In genomic region chr1:39685841-39686240, GRCm38 (mm10) we compare ENCODE assay signal across 8 mouse cellular contexts. TPM values are rescaled to one million over a fixed set of nuclear protein-coding genes. Genes with fewer than 3 reads are reported as not detected.
DNase-seq lines count a peak whose midpoint lies in the region; ATAC-seq and TF ChIP-seq lines count a peak whose summit lies in the region.

No protein-coding gene starts in this region.

- no peak overlapping the region for H3K4me2 ChIP-seq in embryonic facial prominence, embryonic 15.5 days (replicated peaks)
- H3K4me2 ChIP-seq in heart, embryonic 15.5 days = no peak overlapping the region
- no peak overlapping the region for H3K4me2 ChIP-seq in kidney, postnatal 0 days (ENCODE audit: low read length)
- H3K4me2 ChIP-seq in liver, embryonic 13.5 days = no peak overlapping the region
- no peak overlapping the region for H3K4me2 ChIP-seq in neural tube, embryonic 14.5 days (ENCODE audit: low read depth, low read length)

- peak; percentile 30 to 58 for DNase-seq in CD8-positive naive resting alpha-beta T cell, adult 2 months (ENCODE audit: low read depth in 2 of 2, low spot score in 2 of 2)
- DNase-seq in adrenal gland, postnatal 4 days (ENCODE audit: low spot score in 2 of 2) = peak; percentile 19 to 57
- DNase-seq in kidney, postnatal 0 days (ENCODE audit: low spot score) = peak; percentile 96
- DNase-seq in liver, embryonic 13.5 days = peak; percentile 8
- peak; percentile 81 for DNase-seq in thymus, adult 2 months

- no peak overlapping the region for H3K9ac ChIP-seq in embryonic facial prominence, embryonic 15.5 days
- no peak overlapping the region for H3K9ac ChIP-seq in heart, embryonic 15.5 days
- no peak overlapping the region for H3K9ac ChIP-seq in kidney, postnatal 0 days (ENCODE audit: low read depth, low read length)
- no peak overlapping the region for H3K9ac ChIP-seq in liver, embryonic 13.5 days
- no peak overlapping the region for H3K9ac ChIP-seq in neural tube, embryonic 14.5 days (replicated peaks; ENCODE audit: low read depth, low read length)

- H3K36me3 ChIP-seq in embryonic facial prominence, embryonic 15.5 days = no peaks in the 10 kb centered on the region
- H3K36me3 ChIP-seq in heart, embryonic 15.5 days = no peaks in the 10 kb centered on the region
- H3K36me3 ChIP-seq in kidney, postnatal 0 days (ENCODE audit: insufficient read depth, low read length) = no peaks in the 10 kb centered on the region
- H3K36me3 ChIP-seq in liver, embryonic 13.5 days = no peaks in the 10 kb centered on the region
- H3K36me3 ChIP-seq in neural tube, embryonic 14.5 days (ENCODE audit: control insufficient read depth, insufficient read depth, low read length) = no peaks in the 10 kb centered on the region
- no peaks in the 10 kb centered on the region for H3K36me3 ChIP-seq in thymus, adult 2 months (ENCODE audit: control insufficient read depth, insufficient read depth, low read length)

- TF ChIP-seq CTCF in kidney, postnatal 0 days (IDR thresholded peaks at IDR 0.05; ENCODE audit: low read depth) = peak; percentile 91
- TF ChIP-seq CTCF in thymus, adult 2 months (IDR thresholded peaks at IDR 0.05; ENCODE audit: borderline replicate concordance, control insufficient read depth, extremely low read depth, insufficient read depth, low read length, poor library complexity) = no peak

- WGBS in embryonic facial prominence, embryonic 15.5 days = 3% methylated on average over 1 of the region's 1 CpGs
- WGBS in heart, embryonic 15.5 days = 7% methylated on average over 1 of the region's 1 CpGs
- 0% methylated on average over 1 of the region's 1 CpGs for WGBS in kidney, postnatal 0 days
- 3% methylated on average over 1 of the region's 1 CpGs for WGBS in liver, embryonic 13.5 days (ENCODE audit: insufficient replicate concordance)
- WGBS in neural tube, embryonic 14.5 days = 3% methylated on average over 1 of the region's 1 CpGs
- WGBS in thymus, adult 2 months = 7% methylated on average over 1 of the region's 1 CpGs

- H3K27ac ChIP-seq in embryonic facial prominence, embryonic 15.5 days (replicated peaks) = no peak overlapping the region
- no peak overlapping the region for H3K27ac ChIP-seq in heart, embryonic 15.5 days
- H3K27ac ChIP-seq in kidney, postnatal 0 days = no peak overlapping the region
- no peak overlapping the region for H3K27ac ChIP-seq in liver, embryonic 13.5 days
- H3K27ac ChIP-seq in neural tube, embryonic 14.5 days (ENCODE audit: low read depth, low read length) = no peak overlapping the region
- no peak overlapping the region for H3K27ac ChIP-seq in thymus, adult 2 months (ENCODE audit: control insufficient read depth, insufficient read depth, low read length)

- 0 out of 2 replicates have a peak, but pooled peaks have one; percentile 69 for ATAC-seq in embryonic facial prominence, embryonic 15.5 days (ENCODE audit: insufficient number of reproducible peaks, low FRiP score, low TSS enrichment, low read depth)
- 0 out of 2 replicates have a peak, but pooled peaks have one; percentile 50 for ATAC-seq in heart, embryonic 15.5 days (replicated peaks; ENCODE audit: insufficient number of reproducible peaks, insufficient read depth, low FRiP score, low read depth)
- ATAC-seq in kidney, postnatal 0 days (replicated peaks; ENCODE audit: low FRiP score, low read depth) = 0 out of 2 replicates have a peak, but pooled peaks have one; percentile 44
- no peak for ATAC-seq in liver, embryonic 13.5 days (ENCODE audit: low read depth)
- peak; percentile 52; the same call in 1 of the 2 replicates for ATAC-seq in neural tube, embryonic 14.5 days (ENCODE audit: low read depth)

- H3K9me3 ChIP-seq in embryonic facial prominence, embryonic 15.5 days (replicated peaks) = no peaks in the 10 kb centered on the region
- no peaks in the 10 kb centered on the region for H3K9me3 ChIP-seq in heart, embryonic 15.5 days (replicated peaks)
- H3K9me3 ChIP-seq in kidney, postnatal 0 days (replicated peaks; ENCODE audit: low read length) = no peaks in the 10 kb centered on the region
- no peaks in the 10 kb centered on the region for H3K9me3 ChIP-seq in liver, embryonic 13.5 days (replicated peaks)
- no peaks in the 10 kb centered on the region for H3K9me3 ChIP-seq in neural tube, embryonic 14.5 days (ENCODE audit: control insufficient read depth, low read length)

- peaks cover 3% of the 10 kb centered on the region; the same call in 1 of the 2 replicates for H3K27me3 ChIP-seq in embryonic facial prominence, embryonic 15.5 days
- H3K27me3 ChIP-seq in heart, embryonic 15.5 days = no peaks in the 10 kb centered on the region
- H3K27me3 ChIP-seq in kidney, postnatal 0 days (ENCODE audit: insufficient read depth, low read length) = no peaks in the 10 kb centered on the region
- H3K27me3 ChIP-seq in liver, embryonic 13.5 days = no peaks in the 10 kb centered on the region
- no peaks in the 10 kb centered on the region for H3K27me3 ChIP-seq in neural tube, embryonic 14.5 days (ENCODE audit: control insufficient read depth, insufficient read depth, low read length)
- no peaks in the 10 kb centered on the region for H3K27me3 ChIP-seq in thymus, adult 2 months (ENCODE audit: control insufficient read depth, insufficient read depth, low read length)

- 0 out of 2 replicates have a peak, but pooled peaks cover 6% of the 10 kb centered on the region for H3K4me1 ChIP-seq in embryonic facial prominence, embryonic 15.5 days
- peaks cover 14% of the 10 kb centered on the region for H3K4me1 ChIP-seq in heart, embryonic 15.5 days (replicated peaks)
- peaks cover 7% of the 10 kb centered on the region; the same call in 1 of the 2 replicates for H3K4me1 ChIP-seq in kidney, postnatal 0 days (replicated peaks; ENCODE audit: insufficient read depth, low read length)
- no peaks in the 10 kb centered on the region for H3K4me1 ChIP-seq in liver, embryonic 13.5 days (replicated peaks)
- H3K4me1 ChIP-seq in neural tube, embryonic 14.5 days (ENCODE audit: control insufficient read depth, insufficient read depth, low read length) = no peaks in the 10 kb centered on the region
- no peaks in the 10 kb centered on the region for H3K4me1 ChIP-seq in thymus, adult 2 months (replicated peaks; ENCODE audit: control insufficient read depth, insufficient read depth, low read length)

- H3K4me3 ChIP-seq in embryonic facial prominence, embryonic 15.5 days (replicated peaks) = no peak overlapping the region
- H3K4me3 ChIP-seq in heart, embryonic 15.5 days = no peak overlapping the region
- H3K4me3 ChIP-seq in kidney, postnatal 0 days (replicated peaks; ENCODE audit: low read depth, low read length) = no peak overlapping the region
- no peak overlapping the region for H3K4me3 ChIP-seq in liver, embryonic 13.5 days (replicated peaks)
- H3K4me3 ChIP-seq in neural tube, embryonic 14.5 days (ENCODE audit: low read depth, low read length) = no peak overlapping the region
- no peak overlapping the region for H3K4me3 ChIP-seq in thymus, adult 2 months (ENCODE audit: control insufficient read depth, insufficient read depth, low read length)

- no peak for TF ChIP-seq POLR2A in thymus, adult 2 months (IDR thresholded peaks at IDR 0.05; ENCODE audit: control insufficient read depth, extremely low read depth, insufficient read depth, low read length, poor library complexity)

RNA-seq across cellular contexts. Expression of gene Creg2, which starts 34.6 kb away (rescaled TPM):
- total RNA-seq in adrenal gland, postnatal 4 days (2021) = under 1 TPM; 0.56 to 0.98 TPM
- polyA plus RNA-seq in embryonic facial prominence, embryonic 15.5 days (2015; fragmentation: Nextera tagmentation; extraction: Ambion mirVana) = 0.46 and 0.47 TPM in 2 replicates
- polyA plus RNA-seq in heart, embryonic 15.5 days (2015; fragmentation: Nextera tagmentation; extraction: Ambion mirVana) = 0.01 and 0.14 TPM in 2 replicates
- polyA plus RNA-seq in kidney, postnatal 0 days (2015; fragmentation: Nextera tagmentation; extraction: Ambion mirVana) = 0.04 and 0.05 TPM in 2 replicates
- 0.02 and 0.03 TPM in 2 replicates for polyA plus RNA-seq in liver, embryonic 13.5 days (2015; fragmentation: Nextera tagmentation; extraction: Ambion mirVana)
- polyA plus RNA-seq in neural tube, embryonic 14.5 days (2014; fragmentation: Nextera tagmentation; extraction: Ambion mirVana) = 8.2 and 10.6 TPM in 2 replicates
- polyA plus RNA-seq in thymus, adult 2 months (2012; rRNA removed) = 0.16 and 0.18 TPM in 2 replicates

RNA-seq across cellular contexts. Expression of gene Rfx8, which starts 35.0 kb away (rescaled TPM):
- under 1 TPM; 0.39 to 0.93 TPM for total RNA-seq in adrenal gland, postnatal 4 days (2021)
- 3.2 and 3.7 TPM in 2 replicates for polyA plus RNA-seq in embryonic facial prominence, embryonic 15.5 days (2015; fragmentation: Nextera tagmentation; extraction: Ambion mirVana)
- 0.43 and 0.70 TPM in 2 replicates for polyA plus RNA-seq in heart, embryonic 15.5 days (2015; fragmentation: Nextera tagmentation; extraction: Ambion mirVana)
- 0.22 and 0.29 TPM in 2 replicates for polyA plus RNA-seq in kidney, postnatal 0 days (2015; fragmentation: Nextera tagmentation; extraction: Ambion mirVana)
- polyA plus RNA-seq in liver, embryonic 13.5 days (2015; fragmentation: Nextera tagmentation; extraction: Ambion mirVana) = 0.06 and 0.08 TPM in 2 replicates
- polyA plus RNA-seq in neural tube, embryonic 14.5 days (2014; fragmentation: Nextera tagmentation; extraction: Ambion mirVana) = 0.13 and 0.16 TPM in 2 replicates
- polyA plus RNA-seq in thymus, adult 2 months (2012; rRNA removed) = 0.15 and 0.19 TPM in 2 replicates

Comparison
In these comparisons a context has a peak if more than half of its experiments do, and no peak if none do; other contexts are left out.
1. DNase-seq: peak in every context shown above with its lines; median percentile 96 in kidney, postnatal 0 days; 81 in thymus, adult 2 months; 44 in CD8-positive naive resting alpha-beta T cell, adult 2 months; 38 in adrenal gland, postnatal 4 days; 8 in liver, embryonic 13.5 days.